Mouse (Mus musculus): ENCODE data around the gene Btbd19.

GRCm38 (mm10) chr4:117070624-117071023, 54.9 kb downstream of the Btbd19 start:
- no peak for TF ChIP-seq CTCF (IDR thresholded peaks at IDR 0.05)
- no peak for TF ChIP-seq POLR2A (IDR thresholded peaks at IDR 0.05; ENCODE audit: insufficient read depth, low read depth, low read length)

All from heart, adult 2 months (tissue).